Mouse (Mus musculus) c-Kit-positive CD71-negative TER-119-negative erythroid progenitor cells, embryonic 14.5 days (primary cell): Measurements from ENCODE around the gene Cd79b.
"Not testable (repeated sequence)": the region's sequence is repeated elsewhere in the genome, so short reads cannot be mapped to it uniquely, and the experiment has no call there.

Experiments used
- DNase-seq: peaks from one replicate; pipeline ENCODE4 v3.0.0-alpha.2; 2013; ENCODE audit warnings: low read depth

The Cd79b gene

GRCm38 (mm10) chr11:106314333-106314812 lies at the start of gene Cd79b:
Gene Cd79b (minus strand): TSS chr11:106314762.
- no peak for DNase-seq

DNA sequence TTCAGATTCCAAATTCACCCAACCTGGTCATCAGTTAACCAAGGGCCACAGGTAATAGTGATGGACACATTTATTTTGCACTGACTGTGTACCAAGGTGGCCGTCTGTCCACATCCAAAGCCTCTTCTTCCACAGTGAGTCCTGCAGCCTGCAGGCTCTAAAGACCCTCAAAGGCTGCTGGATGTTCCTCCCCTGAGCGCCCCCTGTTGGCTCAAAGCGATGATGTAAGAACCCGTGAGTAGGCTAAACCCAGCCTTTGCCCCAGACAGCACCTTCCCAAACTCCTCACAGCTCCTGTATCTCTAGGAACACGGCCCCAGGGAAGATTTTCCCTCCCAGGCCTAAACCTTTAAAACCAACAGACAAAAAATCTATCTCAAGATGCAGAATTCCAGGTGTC lies 44.8 kb upstream of the Cd79b start:
- peak; percentile 56 for DNase-seq

GRCm38 (mm10) chr11:106355382-106356128 lies 41.0 kb upstream of the Cd79b start:
- no peak for DNase-seq

DNA sequence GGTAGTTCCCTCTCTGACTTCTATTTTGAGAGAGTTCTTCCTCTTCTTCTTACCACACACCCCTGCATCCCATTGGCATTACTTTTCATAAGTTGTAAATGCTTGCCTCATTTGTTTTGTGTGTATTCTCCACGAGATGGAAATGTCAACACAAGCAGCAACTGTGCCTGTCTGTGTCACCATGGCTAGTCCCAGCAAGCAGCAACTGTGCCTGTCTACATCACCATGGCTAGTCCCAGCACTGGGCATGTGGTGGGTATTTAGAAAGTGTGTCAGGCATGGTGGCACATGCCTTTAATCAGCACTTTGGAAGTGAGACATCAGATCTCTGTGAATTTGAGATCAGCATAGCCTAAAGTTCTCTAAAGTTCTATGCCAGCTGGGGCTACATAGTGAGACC lies 39.6 kb upstream of the Cd79b start:
- no peak for DNase-seq

GRCm38 (mm10) chr11:106353188-106353587 lies 38.6 kb upstream of the Cd79b start, which contains the start of gene Scn4a:
Gene Scn4a (minus strand): TSS chr11:106353288.
- DNase-seq: no peak

DNA sequence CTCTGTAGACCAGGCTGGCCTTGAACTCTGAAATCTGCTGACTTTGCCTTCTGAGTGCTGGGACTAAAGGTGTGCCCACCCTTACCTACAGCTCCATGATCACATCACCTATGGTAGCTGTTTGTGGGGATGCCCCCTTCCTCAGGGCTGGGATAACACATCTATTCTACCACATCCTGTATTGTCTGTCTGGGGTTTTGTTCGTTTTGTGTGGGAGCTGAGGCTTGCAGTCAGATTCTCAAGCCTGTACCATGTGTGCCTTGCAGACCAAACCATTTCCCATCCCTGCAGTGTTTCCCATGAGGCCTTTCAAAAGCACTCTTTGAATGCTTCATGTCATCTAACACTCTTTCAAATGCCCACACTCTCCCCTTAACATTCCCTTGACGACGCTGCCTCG lies 37.4 kb upstream of the Cd79b start:
- DNase-seq: no peak

DNA sequence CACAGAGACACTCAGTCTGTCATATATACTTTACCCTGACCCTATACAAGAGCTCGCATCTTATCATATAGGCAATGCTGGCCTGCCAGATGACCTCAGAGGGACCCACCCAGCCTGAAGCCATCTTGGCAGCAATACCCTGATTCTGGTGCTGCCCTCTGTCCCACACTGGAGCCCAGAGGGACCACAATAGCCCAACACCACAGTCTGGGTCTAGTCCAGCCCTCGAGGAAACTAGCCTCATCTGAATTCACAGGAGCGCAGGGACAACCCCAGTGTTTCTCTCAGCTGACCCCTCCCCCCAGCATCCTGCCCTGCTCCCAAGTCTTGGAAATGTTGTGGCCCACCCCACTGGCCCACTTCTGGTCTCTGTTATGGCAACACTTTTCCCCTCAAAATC lies 36.7 kb upstream of the Cd79b start:
- DNase-seq: no peak

- DNase-seq: no peak
These were observed 36.3 kb upstream of the Cd79b start for GRCm38 (mm10) chr11:106350853-106351252.

GRCm38 (mm10) chr11:106349772-106350171 lies 35.2 kb upstream of the Cd79b start:
- DNase-seq: no peak

GRCm38 (mm10) chr11:106344910-106345309 lies 30.3 kb upstream of the Cd79b start:
- no peak for DNase-seq

GRCm38 (mm10) chr11:106340990-106341520 lies 26.5 kb upstream of the Cd79b start:
- DNase-seq: no peak

GRCm38 (mm10) chr11:106339323-106339722 lies 24.8 kb upstream of the Cd79b start:
- not testable (repeated sequence) for DNase-seq

DNA sequence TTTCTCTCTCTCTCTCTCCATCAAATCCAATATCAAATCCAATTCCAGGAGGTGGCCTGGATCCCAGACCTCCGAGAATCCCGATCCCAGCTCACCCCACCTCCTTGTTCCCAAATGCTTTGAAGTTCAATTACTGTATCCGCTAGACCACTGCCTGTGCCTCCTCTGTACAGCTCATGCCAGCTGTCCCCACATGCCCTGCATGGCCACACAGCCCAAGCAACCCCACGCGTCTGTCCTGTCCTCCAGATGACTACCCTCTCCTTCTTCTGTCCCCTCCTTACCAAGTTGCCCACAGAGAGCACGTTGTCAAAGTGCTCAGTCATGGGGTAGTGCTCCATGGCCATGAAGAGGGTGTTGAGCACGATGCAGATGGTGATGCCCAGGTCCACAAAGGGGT lies 24.3 kb upstream of the Cd79b start:
- DNase-seq: no peak

DNA sequence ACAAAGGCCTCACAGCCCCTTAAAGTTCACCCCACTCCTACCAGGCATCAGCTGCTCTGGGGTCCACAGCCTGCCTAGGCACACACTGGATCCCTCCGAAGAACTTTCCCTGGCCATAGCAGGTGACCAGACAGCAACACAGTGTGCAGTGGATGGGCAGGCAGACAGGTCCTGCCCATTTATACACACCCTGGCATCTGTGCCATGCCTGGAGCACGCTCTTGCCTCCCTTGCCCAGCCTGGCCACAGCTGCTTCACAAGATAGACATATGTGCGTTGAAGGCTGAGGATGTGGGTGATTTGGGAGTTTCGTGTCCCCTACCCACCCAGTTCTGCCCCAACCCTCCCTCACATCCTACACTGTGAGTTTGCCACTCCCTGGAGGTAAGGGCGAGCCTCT lies 23.5 kb upstream of the Cd79b start:
- DNase-seq: no peak

DNA sequence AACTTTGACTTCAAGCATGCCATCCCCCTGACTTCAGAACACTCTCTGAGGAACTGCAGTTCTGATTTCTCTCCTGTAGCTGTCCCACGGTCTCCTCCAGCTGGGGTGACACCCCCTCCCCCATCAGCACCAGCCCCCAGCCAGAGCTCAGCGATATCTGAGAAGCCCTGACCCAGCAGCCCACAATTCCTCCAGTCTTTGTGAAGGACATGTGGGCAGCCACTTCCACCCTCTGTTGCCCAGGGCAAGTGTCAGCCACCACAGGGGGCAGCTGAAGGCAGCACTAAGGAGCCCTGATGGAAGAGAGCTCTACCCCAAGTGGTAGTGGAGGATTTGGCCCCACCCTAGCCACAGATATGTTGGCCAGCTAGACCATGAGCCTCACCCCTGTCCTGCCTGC lies 19.5 kb upstream of the Cd79b start:
- no peak for DNase-seq

GRCm38 (mm10) chr11:106332458-106332857 lies 17.9 kb upstream of the Cd79b start:
- no peak for DNase-seq

DNA sequence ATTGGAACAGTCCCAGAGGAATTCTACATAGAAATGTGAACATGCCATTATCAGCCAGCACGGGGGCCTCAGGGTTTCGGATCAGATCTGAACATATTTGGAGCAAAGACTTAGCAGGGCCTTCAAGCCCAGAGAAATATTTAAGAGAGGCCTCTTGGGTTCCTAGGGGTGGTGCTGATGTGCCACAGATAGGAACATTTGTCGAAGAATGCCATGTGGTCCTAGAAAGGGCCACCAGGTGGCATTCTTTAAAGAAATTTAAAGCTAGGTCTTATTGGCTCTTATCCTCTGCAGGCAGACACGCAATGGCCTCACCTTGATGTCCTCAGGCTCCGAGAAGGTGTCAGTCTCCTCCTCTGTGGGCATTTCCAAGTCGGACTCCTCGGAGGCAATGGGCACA lies 15.1 kb upstream of the Cd79b start:
- DNase-seq: peak; percentile 54

- no peak for DNase-seq
These were observed 14.6 kb upstream of the Cd79b start for GRCm38 (mm10) chr11:106329128-106329527.

DNA sequence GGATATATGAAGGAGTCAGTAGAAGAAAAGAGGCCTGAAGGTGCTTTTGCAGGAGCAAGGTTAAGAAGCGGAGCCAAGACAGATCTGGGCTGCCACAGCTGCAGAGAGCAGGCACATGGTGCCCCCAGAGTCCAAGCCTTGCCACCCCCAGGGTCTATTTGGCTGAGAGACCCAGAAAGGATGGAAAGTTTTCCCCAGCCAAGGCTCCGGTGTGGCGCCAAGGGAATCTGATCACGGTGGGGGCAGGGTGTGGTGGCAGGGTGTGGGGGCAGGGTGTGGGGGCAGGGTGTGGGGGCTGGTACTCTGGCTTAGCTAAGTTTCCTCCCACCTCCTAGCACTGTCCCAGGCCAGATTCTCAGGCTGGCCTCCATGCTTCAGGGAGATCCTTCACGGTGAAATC lies 14.0 kb upstream of the Cd79b start:
- DNase-seq: no peak

GRCm38 (mm10) chr11:106326475-106326874 lies 11.9 kb upstream of the Cd79b start:
- no peak for DNase-seq

DNA sequence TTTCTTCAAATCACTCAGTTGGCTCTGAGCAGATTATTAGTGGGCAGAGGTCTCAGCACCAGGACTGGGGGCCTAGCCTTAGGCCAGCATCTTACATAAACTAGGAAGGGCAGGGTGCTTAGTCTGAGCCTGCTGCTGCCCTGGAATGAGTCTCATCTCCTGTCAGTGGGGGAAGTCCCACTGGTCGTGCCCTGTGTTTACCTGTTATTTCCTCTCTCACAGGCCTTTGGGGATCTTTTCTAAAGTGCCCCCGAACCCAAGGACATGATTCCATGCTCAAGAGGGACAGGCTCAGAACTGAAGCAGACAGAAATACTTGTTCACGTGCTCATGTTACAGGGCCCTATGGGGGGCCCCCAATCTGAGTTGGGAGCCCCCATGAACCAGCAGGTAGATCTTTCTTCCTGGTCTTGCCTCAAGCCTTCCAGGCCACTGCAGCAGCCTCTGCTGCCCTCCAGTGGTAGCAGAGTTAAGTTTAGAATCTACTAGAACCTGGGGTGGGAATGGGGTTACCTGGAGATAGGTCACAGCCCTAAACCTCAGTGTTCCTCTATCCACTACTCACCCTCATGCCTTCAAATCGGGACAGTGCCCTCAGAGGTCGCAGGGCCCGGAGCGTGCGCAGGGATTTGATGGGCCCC lies 11.1 kb upstream of the Cd79b start:
- peak; percentile 59 for DNase-seq

DNA sequence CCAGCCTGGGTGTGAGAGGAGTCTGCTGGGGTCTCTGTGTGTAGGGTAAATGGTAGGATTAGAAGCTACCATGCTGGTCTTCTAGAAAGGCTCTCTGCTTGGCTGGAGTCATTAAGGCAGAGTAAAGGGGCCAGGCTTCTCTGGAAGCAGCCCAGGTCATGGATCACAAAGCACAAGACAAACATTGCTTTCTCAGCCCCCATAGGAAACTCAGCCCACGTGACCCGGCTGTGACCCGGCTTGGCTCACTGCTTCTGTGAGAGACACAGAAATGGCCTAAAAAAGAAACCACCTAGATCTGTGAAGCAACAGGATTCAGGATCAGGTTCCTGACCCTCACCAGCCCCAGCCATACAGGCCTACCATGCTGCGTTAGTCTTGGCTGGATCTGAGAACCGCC lies 10.3 kb upstream of the Cd79b start:
- DNase-seq: no peak
